Mouse (Mus musculus) MEL (cell line): ENCODE measurements around the gene Ppp4c. TPM values are rescaled to one million over a fixed set of nuclear protein-coding genes. Genes with fewer than 3 reads are reported as not detected.

Source experiments
- DNase-seq: peaks from one replicate; pipeline ENCODE4 v3.0.0; 2011; ENCODE audit warnings: low read depth, low spot score
- H3K27ac ChIP-seq: 2 replicates; pipeline ENCODE4 v1.5.1; 2012; ENCODE audit warnings: low read depth, mild to moderate bottlenecking, control low read depth, low read length, moderate library complexity; ENCODE audit not compliant: control insufficient read depth
- H3K27me3 ChIP-seq, 2 experiments: fragments of 150-350 bp in 1 of 2; sonication (generic) in 1 of 2; 2 replicates each; pipeline ENCODE4 v1.6.1; 2012; ENCODE audit warnings: low read length in 2 of 2, mild to moderate bottlenecking in 2 of 2, improper control_type of control experiment in 1 of 2, moderate library complexity in 1 of 2; ENCODE audit not compliant: insufficient read depth in 2 of 2, control insufficient read depth in 1 of 2
- H3K36me3 ChIP-seq, 2 experiments: 2 replicates each; pipeline ENCODE4 v1.6.1; 2012 to 2014; ENCODE audit warnings: low read length in 2 of 2, improper control_type of control experiment in 1 of 2, inconsistent platforms in 1 of 2, mild to moderate bottlenecking in 1 of 2; ENCODE audit not compliant: insufficient read depth in 2 of 2, control insufficient read depth in 1 of 2
- H3K4me1 ChIP-seq, 2 experiments: fragments of 150-350 bp in 1 of 2; sonication (generic) in 1 of 2; 2 replicates each; pipeline ENCODE4 v1.6.1; 2012; ENCODE audit warnings: low read length in 2 of 2, improper control_type of control experiment in 1 of 2, mild to moderate bottlenecking in 1 of 2; ENCODE audit not compliant: insufficient read depth in 2 of 2, control insufficient read depth in 1 of 2
- H3K4me3 ChIP-seq, 2 experiments: fragments of 150-350 bp in 1 of 2; sonication (generic) in 1 of 2; 2 replicates each; pipeline ENCODE4 v1.5.1; 2012; ENCODE audit warnings: low read depth in 2 of 2, low read length in 2 of 2, mild to moderate bottlenecking in 2 of 2, moderate library complexity in 2 of 2, control low read depth in 1 of 2, improper control_type of control experiment in 1 of 2; ENCODE audit not compliant: control insufficient read depth in 1 of 2, insufficient read depth in 1 of 2
- H3K79me2 ChIP-seq: 2 replicates; pipeline ENCODE4 v1.6.1; 2012; ENCODE audit warnings: mild to moderate bottlenecking, low read length, moderate library complexity; ENCODE audit not compliant: control insufficient read depth, poor library complexity, insufficient read depth
- H3K9ac ChIP-seq: 2 replicates; pipeline ENCODE4 v1.6.1; 2012; ENCODE audit warnings: low read depth, mild to moderate bottlenecking, control low read depth, low read length, moderate library complexity; ENCODE audit not compliant: control insufficient read depth, poor library complexity, severe bottlenecking
- H3K9me3 ChIP-seq: fragments of 150-350 bp; sonication (generic); replicated peaks from 2 replicates; pipeline ENCODE4 v1.6.1; 2012; ENCODE audit warnings: mild to moderate bottlenecking, low read length, improper control_type of control experiment, moderate library complexity; ENCODE audit not compliant: insufficient read depth
- CHD2 ChIP-seq: IDR thresholded peaks from 2 replicates; pipeline ENCODE4 v1.6.1; 2011; ENCODE audit warnings: low read length, improper control_type of control experiment
- MEF2A ChIP-seq: IDR thresholded peaks from 2 replicates; pipeline ENCODE4 v1.6.1; 2014; ENCODE audit warnings: low read depth, mild to moderate bottlenecking, inconsistent platforms, low read length, improper control_type of control experiment; ENCODE audit not compliant: poor library complexity, insufficient replicate concordance, severe bottlenecking; ENCODE audit errors: extremely low read depth
- NRF1 ChIP-seq: IDR thresholded peaks from 2 replicates; pipeline ENCODE4 v1.6.1; 2014; ENCODE audit warnings: low read depth, mild to moderate bottlenecking, inconsistent platforms, low read length, improper control_type of control experiment, moderate library complexity; ENCODE audit not compliant: poor library complexity, insufficient read depth, severe bottlenecking
- POLR2AphosphoS2 ChIP-seq: IDR thresholded peaks from 2 replicates; pipeline ENCODE4 v1.6.1; 2011; ENCODE audit warnings: low read length, improper control_type of control experiment
- RAD21 ChIP-seq: IDR thresholded peaks from 2 replicates; pipeline ENCODE4 v1.6.1; 2011; ENCODE audit warnings: mild to moderate bottlenecking, low read depth, low read length, improper control_type of control experiment
- RCOR1 ChIP-seq: IDR thresholded peaks from 2 replicates; pipeline ENCODE4 v1.6.1; 2012; ENCODE audit warnings: low read depth, mild to moderate bottlenecking, inconsistent platforms, low read length, improper control_type of control experiment
- SIN3A ChIP-seq: IDR thresholded peaks from 2 replicates; pipeline ENCODE4 v1.6.1; 2012; ENCODE audit warnings: low read length, improper control_type of control experiment, inconsistent platforms
- SMC3 ChIP-seq: IDR thresholded peaks from 2 replicates; pipeline ENCODE4 v1.6.1; 2011; ENCODE audit warnings: low read depth, low read length, improper control_type of control experiment
- TBP ChIP-seq: IDR thresholded peaks from 2 replicates; pipeline ENCODE4 v1.8.0; 2011; ENCODE audit warnings: low read depth, low read length, improper control_type of control experiment
- USF1 ChIP-seq: IDR thresholded peaks from 2 replicates; pipeline ENCODE4 v1.6.1; 2014; ENCODE audit warnings: low read depth, mild to moderate bottlenecking, inconsistent platforms, low read length, improper control_type of control experiment, moderate library complexity
- USF2 ChIP-seq, 2 experiments: IDR thresholded peaks; 2 replicates each; pipeline ENCODE4 v1.6.1; 2011 to 2012; ENCODE audit warnings: improper control_type of control experiment in 2 of 2, low read length in 2 of 2, borderline replicate concordance in 1 of 2, inconsistent platforms in 1 of 2, low read depth in 1 of 2, mild to moderate bottlenecking in 1 of 2; ENCODE audit not compliant: insufficient read depth in 1 of 2
- ZC3H11A ChIP-seq: IDR thresholded peaks from 2 replicates; pipeline ENCODE4 v1.6.1; 2012; ENCODE audit warnings: low read depth, mild to moderate bottlenecking, inconsistent platforms, low read length, improper control_type of control experiment
- ZNF384 ChIP-seq: IDR thresholded peaks from 2 replicates; pipeline ENCODE4 v1.6.1; 2012; ENCODE audit warnings: low read depth, mild to moderate bottlenecking, inconsistent platforms, low read length, improper control_type of control experiment
- polyA plus RNA-seq, 2 experiments: library from polyadenylated mRNA; stranded (reverse) in 1 of 2; unstranded in 1 of 2; fragments of >175 nt in 1 of 2; fragments of >200 nt in 1 of 2; gene quantifications; 2 replicates each; pipeline versions ENCODE4 v1.2.1 to v1.2.4; 2012; ENCODE audit warnings: low replicate concordance in 2 of 2, low read depth in 1 of 2; ENCODE audit not compliant: insufficient read length in 2 of 2, insufficient read depth in 1 of 2, missing spikeins in 1 of 2
- total RNA-seq: library from RNA; depleted of rRNA; stranded (reverse); fragments of 300-350 nt; gene quantifications from 2 replicates; pipeline ENCODE4 v1.2.3, GENCODE M21; 2012

Ppp4c gene
- total and polyA plus RNA-seq, 3 experiments, result 257 to 540 (median 265) TPM

GRCm38 (mm10) chr7:126825403-126825802 is 33.1 kb upstream of the Ppp4c start:
- DNase-seq, result peak; percentile 62
- no peaks in the 10 kb centered on the region for H3K27me3 ChIP-seq

GRCm38 (mm10) chr7:126823940-126824339 is 31.6 kb upstream of the Ppp4c start:
- TF ChIP-seq TBP (no peak), POLR2AphosphoS2 (no peak), MEF2A (no peak)
- H3K27me3 ChIP-seq, result no peaks in the 10 kb centered on the region

More at GRCm38 (mm10) chr7:126825403-126825802, 33.1 kb upstream of the Ppp4c start:
- Histone ChIP-seq H3K79me2 (no peaks in the 10 kb centered on the region), H3K4me1 (peaks cover 2 to 8% of the 10 kb centered on the region in 2 experiments; a peak in 2 of 4 replicates), H3K9ac (no peak overlapping the region), H3K36me3 (no peaks in the 10 kb centered on the region), H3K4me3 (no peak overlapping the region), H3K9me3 (no peaks in the 10 kb centered on the region), H3K27ac (no peak overlapping the region)
- TF ChIP-seq SMC3 (0 out of 2 replicates have a peak, but pooled peaks have one; percentile 8), ZNF384 (peak; percentile 92), SIN3A (peak; percentile 72), RAD21 (no peak)

GRCm38 (mm10) chr7:126823202-126823711 is 31.0 kb upstream of the Ppp4c start:
- Histone ChIP-seq H3K36me3 (no peaks in the 10 kb centered on the region), H3K9me3 (no peaks in the 10 kb centered on the region), H3K27me3 (no peaks in the 10 kb centered on the region), H3K79me2 (no peaks in the 10 kb centered on the region), H3K4me3 (no peak overlapping the region), H3K4me1 (peaks cover 2 to 8% of the 10 kb centered on the region in 2 experiments; a peak in 2 of 4 replicates), H3K9ac (no peak overlapping the region), H3K27ac (no peak overlapping the region)
- TF ChIP-seq SIN3A (no peak), ZC3H11A (no peak), MEF2A (no peak), RCOR1 (no peak), CHD2 (no peak), USF2 (IDR thresholded peaks at IDR 0.05; ENCODE audit: borderline replicate concordance in 1 of 2, insufficient read depth in 1 of 2, low read depth in 1 of 2, low read length in 2 of 2) (no peak), USF1 (no peak), NRF1 (no peak)
- DNase-seq, result no peak

More at GRCm38 (mm10) chr7:126823940-126824339, 31.6 kb upstream of the Ppp4c start:
- H3K4me3 ChIP-seq, result no peak overlapping the region
- no peak overlapping the region for H3K27ac ChIP-seq
- no peaks in the 10 kb centered on the region for H3K36me3 ChIP-seq
- DNase-seq, result no peak
- H3K9me3 ChIP-seq, result no peaks in the 10 kb centered on the region
- H3K4me1 ChIP-seq, result peaks cover 2 to 8% of the 10 kb centered on the region in 2 experiments; a peak in 2 of 4 replicates
- H3K9ac ChIP-seq, result no peak overlapping the region
- H3K79me2 ChIP-seq, result no peaks in the 10 kb centered on the region
